Mouse (Mus musculus) mouse embryonic stem cell (cell line): ENCODE results near the gene Bbs12.

ENCODE experiments used
- in situ Hi-C, 2 experiments: fragments of 300-500 bp; cut with MboI; formaldehyde crosslinking; loops; 1 replicate in 1 of 2; 3 replicates in 1 of 2; pipeline ENCODE4 v1.14.3; 2019 to 2020; ENCODE audit warnings: low sequenced_read_pairs in 2 of 2, low pct_unique_long_range_greater_than_20kb in 1 of 2, mixed read lengths in 1 of 2; ENCODE audit not compliant: unreplicated experiment in 1 of 2

Gene Bbs12

DNA sequence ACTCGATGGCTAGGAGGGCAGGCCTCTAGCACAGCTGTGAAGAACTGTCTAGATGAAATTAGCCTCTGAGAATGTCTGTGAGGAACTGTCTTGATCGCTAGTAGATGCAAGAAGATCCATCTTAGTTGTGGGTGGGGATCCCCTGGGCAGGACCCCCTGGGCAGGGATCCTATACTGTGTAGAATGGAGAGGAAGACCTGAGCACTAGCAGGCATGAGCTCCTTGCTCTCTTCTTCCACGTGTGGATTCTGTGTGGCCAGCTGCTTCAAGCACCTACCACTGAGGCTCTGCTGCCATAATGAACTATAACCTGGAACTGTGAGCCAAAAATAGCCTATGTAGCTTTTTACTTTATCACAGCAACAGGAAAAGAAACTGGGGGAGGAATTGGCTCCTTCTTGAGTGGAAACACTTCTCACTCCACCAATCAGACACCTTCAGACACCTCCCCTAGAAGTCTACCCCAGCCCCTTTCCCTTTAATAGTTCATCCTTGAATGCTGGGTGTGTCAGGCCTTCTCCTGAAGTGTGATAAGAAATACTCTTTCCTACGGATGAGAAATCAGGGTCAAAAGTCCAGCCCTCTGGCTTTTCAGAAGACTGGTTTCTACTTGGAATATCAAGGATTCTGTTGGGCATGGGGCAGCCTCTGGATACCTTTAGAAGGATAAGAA lies 54.2 kb downstream of the Bbs12 start:
- in situ Hi-C loops = no loop called here

- in situ Hi-C loops = no loop called here
Measured at GRCm38 (mm10) chr3:37370407-37370806, 58.1 kb downstream of the Bbs12 start.
